ENCODE assay signal across 18 mouse cellular contexts in the genomic region with DNA sequence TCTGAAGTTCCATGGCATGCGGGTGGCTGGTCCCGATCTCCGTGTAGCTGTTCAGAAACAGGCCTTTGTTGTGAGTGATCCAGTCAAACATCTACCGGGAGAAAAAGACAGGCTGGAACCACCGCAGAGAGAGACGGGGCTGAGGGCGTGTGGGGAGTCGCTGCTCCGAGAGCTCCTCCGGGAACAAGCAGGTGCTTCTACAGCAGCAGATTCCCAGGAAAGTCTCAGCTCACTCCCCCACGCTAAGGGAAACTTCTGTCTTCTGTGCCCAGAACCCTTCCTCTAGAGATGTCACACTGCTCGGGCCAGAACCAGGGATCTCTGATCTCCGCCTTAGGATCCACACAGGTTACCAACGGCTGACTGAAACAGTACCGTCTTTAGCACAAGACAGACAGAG.
"Had no signal": no experiment of that assay in that cellular context is flagged by ENCODE, and none has a peak within 500 bp of the region (broad histone marks: within the 10 kb centered on the region; RNA-seq: fewer than 3 reads in every experiment).

No protein-coding gene starts in this region.

- ATAC-seq: midbrain, embryonic 16.5 days had no signal

- H3K4me2 ChIP-seq: lung, embryonic 14.5 days; midbrain, embryonic 12.5 days; neural tube, embryonic 13.5 days; neural tube, embryonic 15.5 days had no signal

- H3K9ac ChIP-seq: lung, embryonic 14.5 days; midbrain, embryonic 12.5 days; neural tube, embryonic 13.5 days; neural tube, embryonic 15.5 days had no signal

- H3K9me3 ChIP-seq: midbrain, embryonic 10.5 days; midbrain, embryonic 12.5 days; neural tube, embryonic 13.5 days; neural tube, embryonic 15.5 days had no signal

- H3K27me3 ChIP-seq: midbrain, embryonic 12.5 days; neural tube, embryonic 13.5 days; neural tube, embryonic 15.5 days had no signal

- H3K4me3 ChIP-seq: midbrain, embryonic 10.5 days; midbrain, embryonic 12.5 days; myocyte; neural tube, embryonic 13.5 days; neural tube, embryonic 15.5 days had no signal

- H3K27ac ChIP-seq: midbrain, embryonic 10.5 days; midbrain, embryonic 12.5 days; neural tube, embryonic 13.5 days; neural tube, embryonic 15.5 days had no signal

- H3K4me1 ChIP-seq: midbrain, embryonic 10.5 days had no signal

- DNase-seq: lung, adult 18-20 months; lung, embryonic 14.5 days; lung, postnatal 10 days; lung, postnatal 4 days; midbrain, embryonic 14.5 days; retina, postnatal 1 day; right cerebral cortex, postnatal 25 days; right cerebral cortex, postnatal 4 days; spleen, adult 18-20 months; thymus, adult 2 months; thymus, postnatal 25 days; thymus, postnatal 4 days had no signal
